Mouse (Mus musculus) cerebellum, adult 8-10 months (tissue): ENCODE data around the gene Fam124b.

Source experiments
- DNase-seq: peaks from one replicate; pipeline ENCODE4 v3.0.0; 2022

Gene Fam124b

DNA sequence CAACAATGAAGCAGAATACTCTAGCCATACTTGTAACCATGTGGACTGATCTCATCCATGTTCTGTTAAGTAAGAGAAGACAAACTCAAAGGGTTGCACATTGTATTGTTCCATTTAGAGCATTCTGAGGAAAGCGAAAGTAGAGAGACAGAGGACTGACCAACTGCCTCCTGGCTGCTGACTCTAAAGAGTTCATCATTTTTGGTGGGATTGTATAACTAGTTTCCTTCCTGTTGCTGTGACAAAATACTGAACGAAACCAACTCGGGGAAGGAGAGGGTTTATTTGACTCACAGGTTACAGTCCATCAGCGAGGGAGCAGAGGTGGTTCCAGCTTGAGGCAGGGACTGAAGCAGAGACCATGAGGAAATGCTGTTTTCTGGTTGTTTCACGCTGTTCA, 50.6 kb downstream of the Fam124b start:
- DNase-seq, result no peak

DNA sequence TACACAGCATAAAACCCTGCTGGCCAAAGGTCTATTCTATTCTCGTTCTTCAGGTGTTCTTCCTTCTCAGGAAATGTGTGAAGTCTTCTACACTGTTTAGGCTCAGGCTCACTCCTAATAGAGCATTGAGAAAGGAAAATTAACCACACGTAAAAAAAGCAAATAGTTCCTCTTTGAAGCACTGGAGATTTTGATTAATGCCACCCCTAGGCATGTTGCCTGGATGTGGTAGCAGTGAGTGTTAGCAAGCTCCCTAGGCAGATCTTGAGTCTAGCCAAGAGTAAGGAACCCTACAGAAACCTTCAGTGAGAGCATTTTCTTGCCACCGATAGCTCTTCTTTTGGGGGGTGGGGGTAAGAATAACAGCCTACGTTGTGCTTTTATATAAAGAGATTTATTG, 51.7 kb downstream of the Fam124b start:
- no peak for DNase-seq

DNA sequence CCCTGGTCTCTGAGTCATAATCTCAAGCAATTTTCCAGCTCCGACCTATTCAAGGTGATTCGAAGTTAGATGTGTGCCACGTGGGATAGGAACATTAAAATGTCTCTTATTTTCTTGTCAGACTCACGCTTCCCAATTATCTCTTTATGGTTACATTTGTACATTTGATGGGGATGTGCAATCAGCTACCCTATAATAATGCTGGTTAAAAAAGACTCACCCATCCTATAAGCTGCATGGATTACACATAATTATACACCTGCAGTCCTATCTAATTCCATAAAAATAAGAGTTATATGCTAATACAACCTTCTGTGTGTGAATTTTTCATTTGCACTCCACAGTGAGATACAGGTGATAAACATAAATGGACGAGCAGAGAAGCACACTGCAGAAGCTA, 52.9 kb downstream of the Fam124b start:
- no peak for DNase-seq

DNA sequence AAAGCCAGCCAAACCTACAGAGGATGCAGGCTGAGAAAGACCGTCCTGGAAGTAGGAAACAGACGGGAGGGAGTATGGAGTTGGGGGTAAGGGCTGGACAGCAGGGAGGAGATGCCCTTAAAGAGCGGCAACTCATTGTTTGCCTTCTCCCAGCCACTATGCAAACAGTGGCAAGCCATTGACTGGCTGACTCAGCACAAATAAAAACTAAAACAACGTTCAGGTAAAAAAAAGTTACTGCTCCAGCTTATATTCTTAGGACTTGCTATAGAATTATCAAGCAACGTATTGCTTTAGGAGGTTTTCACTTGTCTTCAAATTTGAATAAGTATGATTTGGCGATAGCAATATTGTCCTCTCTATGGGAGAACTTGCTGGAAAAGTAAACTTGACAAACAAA, 55.3 kb downstream of the Fam124b start:
- DNase-seq, result no peak

DNA sequence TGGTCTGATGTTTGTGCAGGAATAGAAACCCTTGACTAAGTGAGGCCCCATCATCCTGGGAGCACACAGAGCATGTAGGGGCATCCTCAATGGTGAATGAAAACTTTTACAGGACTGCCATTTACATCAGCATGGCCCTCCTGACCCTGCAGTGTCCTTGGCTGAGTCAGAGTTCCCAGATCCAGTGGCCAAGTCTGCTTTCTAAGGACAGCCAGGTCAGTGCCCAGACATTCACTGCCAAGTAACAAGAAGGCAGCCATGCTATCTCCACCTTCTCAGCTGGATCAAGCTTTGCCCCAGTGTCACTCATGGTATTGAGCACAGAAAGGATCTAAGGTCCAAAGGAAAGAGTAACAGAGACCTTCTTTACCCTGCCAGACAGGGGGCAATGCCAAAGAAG, 58.7 kb downstream of the Fam124b start:
- no peak for DNase-seq

DNA sequence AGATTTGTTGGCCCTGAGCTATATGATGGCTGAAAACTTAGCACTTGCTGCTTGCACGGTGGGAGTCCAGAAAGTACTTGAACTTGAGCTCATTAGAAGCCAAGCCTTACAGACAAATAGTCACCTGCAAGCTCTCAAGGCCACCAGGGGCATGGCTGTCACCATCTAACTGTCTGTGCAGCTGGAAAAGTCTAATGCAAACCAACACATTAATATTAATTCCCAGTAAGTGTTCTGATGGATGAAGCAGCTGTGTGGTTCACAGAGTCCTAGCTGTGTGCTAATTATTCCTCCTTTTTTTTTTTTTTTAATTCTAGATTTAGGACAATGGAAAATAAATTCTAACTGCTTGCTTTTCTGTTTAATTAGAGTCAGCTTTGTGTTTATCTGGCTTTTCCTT, 63.4 kb downstream of the Fam124b start:
- no peak for DNase-seq

DNA sequence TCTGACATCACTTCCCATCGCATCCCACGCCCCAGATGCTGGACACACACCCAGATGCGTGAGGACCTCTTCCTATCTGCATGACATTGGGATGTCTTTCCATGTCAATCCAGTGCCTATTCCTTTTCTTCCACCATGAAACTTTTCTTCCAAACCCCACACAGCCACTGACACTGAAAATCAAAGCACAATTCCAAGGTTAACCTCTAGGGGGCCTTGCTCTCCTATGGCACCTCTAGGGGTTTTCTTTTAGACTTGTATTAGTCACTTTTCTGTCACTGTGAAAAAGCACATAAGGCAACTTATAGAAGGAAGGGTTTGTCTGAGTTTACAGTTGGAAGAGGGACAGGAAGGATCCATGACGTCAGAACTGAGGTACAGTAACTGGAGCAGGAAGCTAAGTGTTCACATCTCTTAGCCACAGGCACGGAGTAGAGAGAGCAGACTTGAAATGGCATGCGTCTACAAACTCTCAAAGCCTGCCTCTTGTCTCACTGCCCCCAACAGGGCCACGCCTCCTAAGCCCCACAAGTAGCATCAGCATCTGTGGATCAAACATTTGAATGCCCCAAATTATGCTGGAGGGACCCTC, 65.1 kb downstream of the Fam124b start:
- DNase-seq, result no peak

DNA sequence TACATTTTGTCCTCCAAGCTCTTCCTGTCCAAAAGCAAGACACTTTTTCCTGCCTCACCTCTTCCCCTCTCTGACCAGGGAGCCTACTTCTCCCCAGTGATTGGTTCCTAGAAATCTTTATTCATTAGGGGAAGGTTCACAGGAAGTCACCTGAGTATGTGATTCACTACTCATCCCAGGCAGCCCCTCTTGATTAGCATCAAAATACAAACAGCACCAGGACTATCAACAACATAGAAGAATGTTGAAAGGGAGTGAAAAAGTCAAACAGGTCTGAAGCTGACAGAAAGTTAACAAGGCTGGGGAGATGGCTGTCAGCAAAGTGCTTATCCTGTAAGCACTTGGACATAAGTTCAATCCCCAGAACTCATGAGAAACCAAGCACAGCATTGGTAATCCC, 67.6 kb downstream of the Fam124b start:
- DNase-seq, result no peak
